13 mouse cellular contexts compared by ENCODE assay signal in genomic region chr2:37829758-37830275, GRCm38 (mm10). TPM values are rescaled to one million over a fixed set of nuclear protein-coding genes. Genes with fewer than 3 reads are reported as not detected.
DNase-seq lines count a peak whose midpoint lies in the region; ATAC-seq and TF ChIP-seq lines count a peak whose summit lies in the region.
"Had no signal": no experiment of that assay in that cellular context is flagged by ENCODE, and none has a peak within 500 bp of the region (broad histone marks: within the 10 kb centered on the region; RNA-seq: fewer than 3 reads in every experiment).

No protein-coding gene starts in this region.

- H3K4me3 ChIP-seq in heart, embryonic 15.5 days: no peak overlapping the region
- H3K4me3 ChIP-seq in embryonic facial prominence, embryonic 10.5 days: no peak overlapping the region
- H3K4me3 ChIP-seq in hindbrain, embryonic 10.5 days: no peak overlapping the region
- H3K4me3 ChIP-seq in midbrain, embryonic 11.5 days (ENCODE audit: low read depth, low read length): no peak overlapping the region
- no peak overlapping the region for H3K4me3 ChIP-seq in layer of hippocampus, adult 2 months
- H3K4me3 ChIP-seq: limb, embryonic 12.5 days had no signal

- no peaks in the 10 kb centered on the region for H3K27me3 ChIP-seq in heart, embryonic 15.5 days
- no peaks in the 10 kb centered on the region for H3K27me3 ChIP-seq in embryonic facial prominence, embryonic 10.5 days (replicated peaks; ENCODE audit: low read depth, poor library complexity, severe bottlenecking)
- H3K27me3 ChIP-seq in hindbrain, embryonic 10.5 days (ENCODE audit: insufficient read depth, poor library complexity, severe bottlenecking): no peaks in the 10 kb centered on the region
- H3K27me3 ChIP-seq in midbrain, embryonic 11.5 days (ENCODE audit: control insufficient read depth, insufficient read depth, low read length): no peaks in the 10 kb centered on the region
- H3K27me3 ChIP-seq: limb, embryonic 12.5 days had no signal

- H3K4me1 ChIP-seq in heart, embryonic 15.5 days (replicated peaks): peaks cover 17% of the 10 kb centered on the region
- H3K4me1 ChIP-seq in embryonic facial prominence, embryonic 10.5 days: peaks cover 18% of the 10 kb centered on the region
- peaks cover 25% of the 10 kb centered on the region for H3K4me1 ChIP-seq in hindbrain, embryonic 10.5 days (replicated peaks)
- H3K4me1 ChIP-seq in midbrain, embryonic 11.5 days (ENCODE audit: control insufficient read depth, insufficient read depth, low read length): peaks cover 20% of the 10 kb centered on the region

- H3K4me2 ChIP-seq in heart, embryonic 15.5 days: no peak overlapping the region
- no peak overlapping the region for H3K4me2 ChIP-seq in midbrain, embryonic 11.5 days
- H3K4me2 ChIP-seq: limb, embryonic 12.5 days had no signal

- DNase-seq in heart, adult 8-10 months (ENCODE audit: low spot score): no peak
- DNase-seq in embryonic facial prominence, embryonic 10.5 days (ENCODE audit: low spot score): peak; percentile 40
- DNase-seq in hindbrain, embryonic 10.5 days (ENCODE audit: low spot score): peak; percentile 22
- DNase-seq in midbrain, embryonic 11.5 days (ENCODE audit: low spot score, missing footprints): no peak
- DNase-seq in frontal cortex, postnatal 36 days (ENCODE audit: low spot score in 2 of 2): no peak
- DNase-seq in layer of hippocampus, adult 2 months (ENCODE audit: low spot score in 2 of 2): no peak
- no peak for DNase-seq in layer of hippocampus, adult 8-10 months (ENCODE audit: low spot score in 2 of 2)
- DNase-seq: adrenal gland, adult 2 months; cerebellum, adult 11 months had no signal

- no peak overlapping the region for H3K9ac ChIP-seq in heart, embryonic 15.5 days
- H3K9ac ChIP-seq in midbrain, embryonic 11.5 days (ENCODE audit: low read length): no peak overlapping the region
- H3K9ac ChIP-seq: limb, embryonic 12.5 days had no signal

- no peaks in the 10 kb centered on the region for H3K36me3 ChIP-seq in heart, embryonic 15.5 days
- H3K36me3 ChIP-seq in embryonic facial prominence, embryonic 10.5 days (replicated peaks): no peaks in the 10 kb centered on the region
- no peaks in the 10 kb centered on the region for H3K36me3 ChIP-seq in hindbrain, embryonic 10.5 days
- H3K36me3 ChIP-seq in midbrain, embryonic 11.5 days (ENCODE audit: control insufficient read depth, insufficient read depth, low read length): no peaks in the 10 kb centered on the region

- H3K9me3 ChIP-seq in heart, embryonic 15.5 days (replicated peaks): no peaks in the 10 kb centered on the region
- no peaks in the 10 kb centered on the region for H3K9me3 ChIP-seq in embryonic facial prominence, embryonic 10.5 days
- no peaks in the 10 kb centered on the region for H3K9me3 ChIP-seq in hindbrain, embryonic 10.5 days
- no peaks in the 10 kb centered on the region for H3K9me3 ChIP-seq in midbrain, embryonic 11.5 days (ENCODE audit: control insufficient read depth, low read length)
- H3K9me3 ChIP-seq: limb, embryonic 12.5 days had no signal

- 44% methylated on average over 9 of the region's 9 CpGs for WGBS in heart, embryonic 15.5 days
- 43% methylated on average over 9 of the region's 9 CpGs for WGBS in embryonic facial prominence, embryonic 10.5 days
- 39% methylated on average over 9 of the region's 9 CpGs for WGBS in hindbrain, embryonic 10.5 days
- 28% methylated on average over 9 of the region's 9 CpGs for WGBS in midbrain, embryonic 11.5 days

- peak; percentile 25; the same call in 1 of the 2 replicates for ATAC-seq in heart, embryonic 15.5 days (replicated peaks; ENCODE audit: insufficient number of reproducible peaks, insufficient read depth, low FRiP score, low read depth)
- peak; percentile 86 for ATAC-seq in midbrain, embryonic 11.5 days (ENCODE audit: low FRiP score)
- ATAC-seq: intestine, embryonic 16.5 days had no signal

- no peak overlapping the region for H3K27ac ChIP-seq in heart, embryonic 15.5 days
- H3K27ac ChIP-seq in embryonic facial prominence, embryonic 10.5 days (replicated peaks): peak overlapping the region; percentile 41; the same call in 1 of the 2 replicates
- H3K27ac ChIP-seq in hindbrain, embryonic 10.5 days: peak overlapping the region; percentile 73
- peak overlapping the region; percentile 3 for H3K27ac ChIP-seq in midbrain, embryonic 11.5 days (ENCODE audit: low read depth, low read length)
- no peak overlapping the region for H3K27ac ChIP-seq in layer of hippocampus, adult 2 months
- H3K27ac ChIP-seq: limb, embryonic 12.5 days had no signal

- no peak for TF ChIP-seq CTCF in layer of hippocampus, adult 2 months (conservative IDR thresholded peaks at IDR 0.05)

RNA-seq across cellular contexts. Expression of gene Crb2, which starts 53.8 kb away (rescaled TPM):
- 1.3 and 2.1 TPM in 2 replicates for polyA plus RNA-seq in heart, embryonic 15.5 days (2015; fragmentation: Nextera tagmentation; extraction: Ambion mirVana)
- 1 to 10 TPM in 1 of 4 experiments, under 1 TPM in 3; 0.41 to 1.1 (median 0.77) TPM for total RNA-seq in heart, adult 8-10 months (2022)
- 7.3 and 11.9 TPM in 2 replicates for polyA plus RNA-seq in embryonic facial prominence, embryonic 10.5 days (2016; fragmentation: Nextera tagmentation; extraction: Ambion mirVana)
- 19.5 and 20.5 TPM in 2 replicates for polyA plus RNA-seq in hindbrain, embryonic 10.5 days (2016; fragmentation: Nextera tagmentation; extraction: Ambion mirVana)
- polyA plus RNA-seq in midbrain, embryonic 11.5 days (2014; fragmentation: Nextera tagmentation; extraction: Ambion mirVana): 10.9 and 14.6 TPM in 2 replicates
- 1 to 10 TPM; 3.7 to 3.9 TPM for total RNA-seq in layer of hippocampus, adult 2 months (2021)
- total RNA-seq in layer of hippocampus, adult 8-10 months (2022): 1 to 10 TPM; 2.8 to 6.0 (median 4.7) TPM
- total RNA-seq: granulocyte monocyte progenitor cell, adult 5-6 weeks had no signal

Comparison
In these comparisons a context has a peak if more than half of its experiments do, and no peak if none do; other contexts are left out.
1. H3K27ac ChIP-seq: peak in embryonic facial prominence, embryonic 10.5 days (single experiment), hindbrain, embryonic 10.5 days (single experiment) and midbrain, embryonic 11.5 days (single experiment); none in heart, embryonic 15.5 days (single experiment) and layer of hippocampus, adult 2 months (single experiment).
2. DNase-seq: peak in embryonic facial prominence, embryonic 10.5 days (single experiment) and hindbrain, embryonic 10.5 days (single experiment); none in heart, adult 8-10 months (single experiment), midbrain, embryonic 11.5 days (single experiment), frontal cortex, postnatal 36 days (0 of 2), layer of hippocampus, adult 2 months (0 of 2) and layer of hippocampus, adult 8-10 months (0 of 2).